Mouse (Mus musculus) stomach, embryonic 15.5 days (tissue): ENCODE results near the gene Cd28. TPM values are rescaled to one million over a fixed set of nuclear protein-coding genes. Genes with fewer than 3 reads are reported as not detected.
A peak's percentile ranks its signal among the peaks of the same experiment; 100 is the strongest.

Experiments
- ATAC-seq: fragments of 200-750 bp; cut with Nextera tagmentation; 2 replicates; pipeline ENCODE4 v1.8.0; 2017; ENCODE audit warnings: low read depth, moderate number of reproducible peaks, moderate TSS enrichment; ENCODE audit not compliant: insufficient read depth, low FRiP score
- H3K27ac ChIP-seq: fragments of 300-500 bp; sonication (generic); 2 replicates; pipeline ENCODE4 v1.5.1; 2015; ENCODE audit warnings: mild to moderate bottlenecking, inconsistent platforms
- H3K27me3 ChIP-seq: fragments of 300-500 bp; sonication (generic); replicated peaks from 2 replicates; pipeline ENCODE4 v1.6.1; 2015; ENCODE audit warnings: inconsistent platforms
- H3K36me3 ChIP-seq: fragments of 300-500 bp; sonication (generic); 2 replicates; pipeline ENCODE4 v1.6.1; 2015; ENCODE audit warnings: inconsistent platforms
- H3K4me1 ChIP-seq: fragments of 300-500 bp; sonication (generic); 2 replicates; pipeline ENCODE4 v1.6.1; 2015; ENCODE audit warnings: inconsistent platforms
- H3K4me2 ChIP-seq: fragments of 300-500 bp; sonication (generic); 2 replicates; pipeline ENCODE4 v1.6.1; 2015; ENCODE audit warnings: mild to moderate bottlenecking, inconsistent platforms
- H3K4me3 ChIP-seq: fragments of 300-500 bp; sonication (generic); replicated peaks from 2 replicates; pipeline ENCODE4 v1.5.1; 2015; ENCODE audit warnings: inconsistent platforms
- H3K9ac ChIP-seq: fragments of 300-500 bp; sonication (generic); 2 replicates; pipeline ENCODE4 v1.6.1; 2015; ENCODE audit warnings: inconsistent platforms
- H3K9me3 ChIP-seq: fragments of 300-500 bp; sonication (generic); 2 replicates; pipeline ENCODE4 v1.6.1; 2016; ENCODE audit warnings: inconsistent platforms
- WGBS: fragments of 180-500 bp; shearing (Covaris S2); methylation state at CpG from one replicate; pipeline ENCODE4 v1.1.7; 2015; 5-methylcytosine and 5-hydroxymethylcytosine counted together
- polyA plus RNA-seq: library from polyadenylated mRNA; unstranded; fragments of >200 nt; fragmentation: Nextera tagmentation; extraction: Ambion mirVana; gene quantifications from 2 replicates; pipeline ENCODE4 v1.2.1, GENCODE M21; 2015

The Cd28 gene
- polyA plus RNA-seq: 0.18 and 0.27 TPM in 2 replicates

GRCm38 (mm10) chr1:60716567-60716966 lies at the start of gene Cd28:
Gene Cd28 (plus strand): TSS chr1:60716800.
- 82% methylated on average over 5 of the region's 5 CpGs for WGBS
- peak within 1 kb of the TSS; percentile 23 for H3K27ac ChIP-seq

GRCm38 (mm10) chr1:60667873-60668616 lies 48.6 kb upstream of the Cd28 start:
- no peaks in the 10 kb centered on the region for H3K4me1 ChIP-seq
- 45% methylated on average over 17 of the region's 17 CpGs for WGBS
- no peaks in the 10 kb centered on the region for H3K27me3 ChIP-seq
- no peak overlapping the region; the same call in 1 of the 2 replicates for H3K4me3 ChIP-seq
- H3K9ac ChIP-seq: no peak overlapping the region
- peak overlapping the region; percentile 30 for H3K4me2 ChIP-seq
- H3K9me3 ChIP-seq: no peaks in the 10 kb centered on the region
- H3K36me3 ChIP-seq: no peaks in the 10 kb centered on the region
- H3K27ac ChIP-seq: no peak overlapping the region
- no peak for ATAC-seq

More at GRCm38 (mm10) chr1:60716567-60716966, at the start of gene Cd28:
- Histone ChIP-seq H3K4me1 (0 out of 2 replicates have a peak, but pooled peaks cover 5% of the 10 kb centered on the region), H3K4me3 (no peak within 1 kb of the TSS), H3K9me3 (no peaks in the 10 kb centered on the region), H3K9ac (no peak within 1 kb of the TSS), H3K27me3 (no peaks in the 10 kb centered on the region), H3K4me2 (no peak within 1 kb of the TSS), H3K36me3 (no peaks in the 10 kb centered on the region)
- no peak for ATAC-seq

- no peak overlapping the region for H3K4me2 ChIP-seq
- ATAC-seq: peak; percentile 66
- 49% methylated on average over 9 of the region's 9 CpGs for WGBS
These were observed 47.6 kb upstream of the Cd28 start for GRCm38 (mm10) chr1:60669048-60669447.

GRCm38 (mm10) chr1:60669664-60670063 lies 46.9 kb upstream of the Cd28 start:
- no peak for ATAC-seq
- no peaks in the 10 kb centered on the region for H3K27me3 ChIP-seq
- H3K27ac ChIP-seq: no peak overlapping the region
- WGBS: 90% methylated on average over 2 of the region's 2 CpGs
- no peak overlapping the region for H3K4me2 ChIP-seq
- no peak overlapping the region for H3K9ac ChIP-seq
- no peaks in the 10 kb centered on the region for H3K4me1 ChIP-seq
- H3K9me3 ChIP-seq: no peaks in the 10 kb centered on the region
- no peaks in the 10 kb centered on the region for H3K36me3 ChIP-seq
- no peak overlapping the region for H3K4me3 ChIP-seq

More at GRCm38 (mm10) chr1:60669048-60669447, 47.6 kb upstream of the Cd28 start:
- Histone ChIP-seq H3K27ac (no peak overlapping the region), H3K36me3 (no peaks in the 10 kb centered on the region), H3K9me3 (no peaks in the 10 kb centered on the region), H3K4me3 (no peak overlapping the region), H3K4me1 (no peaks in the 10 kb centered on the region), H3K27me3 (no peaks in the 10 kb centered on the region), H3K9ac (no peak overlapping the region)

GRCm38 (mm10) chr1:60670172-60670571 lies 46.4 kb upstream of the Cd28 start:
- no peaks in the 10 kb centered on the region for H3K27me3 ChIP-seq
- ATAC-seq: no peak
- WGBS: 79% methylated on average over 5 of the region's 5 CpGs

GRCm38 (mm10) chr1:60683766-60684165 lies 32.8 kb upstream of the Cd28 start:
- H3K27me3 ChIP-seq: no peaks in the 10 kb centered on the region
- H3K4me1 ChIP-seq: no peaks in the 10 kb centered on the region
- H3K9ac ChIP-seq: no peak overlapping the region
- no peak overlapping the region for H3K27ac ChIP-seq
- 79% methylated on average over 4 of the region's 4 CpGs for WGBS
- H3K36me3 ChIP-seq: no peaks in the 10 kb centered on the region
- no peak for ATAC-seq
- no peak overlapping the region for H3K4me2 ChIP-seq
- no peaks in the 10 kb centered on the region for H3K9me3 ChIP-seq
- H3K4me3 ChIP-seq: no peak overlapping the region

More at GRCm38 (mm10) chr1:60670172-60670571, 46.4 kb upstream of the Cd28 start:
- H3K36me3 ChIP-seq: no peaks in the 10 kb centered on the region
- no peak overlapping the region for H3K27ac ChIP-seq
- no peaks in the 10 kb centered on the region for H3K4me1 ChIP-seq
- H3K4me3 ChIP-seq: no peak overlapping the region
- H3K4me2 ChIP-seq: no peak overlapping the region
- no peak overlapping the region for H3K9ac ChIP-seq
- no peaks in the 10 kb centered on the region for H3K9me3 ChIP-seq

- WGBS: 76% methylated on average over 3 of the region's 3 CpGs
- Histone ChIP-seq H3K4me3 (no peak overlapping the region), H3K9ac (no peak overlapping the region), H3K9me3 (no peaks in the 10 kb centered on the region), H3K27me3 (no peaks in the 10 kb centered on the region), H3K4me1 (no peaks in the 10 kb centered on the region), H3K4me2 (no peak overlapping the region), H3K27ac (no peak overlapping the region), H3K36me3 (no peaks in the 10 kb centered on the region)
- no peak for ATAC-seq
These were observed 20.3 kb upstream of the Cd28 start for GRCm38 (mm10) chr1:60696115-60696895.

- no peak overlapping the region for H3K27ac ChIP-seq
- WGBS: 61% methylated on average over 2 of the region's 2 CpGs
- ATAC-seq: no peak
These were observed 14.0 kb upstream of the Cd28 start for GRCm38 (mm10) chr1:60702641-60703040.

GRCm38 (mm10) chr1:60713238-60713637 lies 3.4 kb upstream of the Cd28 start:
- H3K9ac ChIP-seq: no peak overlapping the region
- ATAC-seq: no peak
- WGBS: 80% methylated on average over 3 of the region's 3 CpGs
- no peaks in the 10 kb centered on the region for H3K36me3 ChIP-seq
- H3K4me3 ChIP-seq: no peak overlapping the region
- H3K27ac ChIP-seq: no peak overlapping the region
- H3K4me2 ChIP-seq: no peak overlapping the region
- 0 out of 2 replicates have a peak, but pooled peaks cover 5% of the 10 kb centered on the region for H3K4me1 ChIP-seq
- no peaks in the 10 kb centered on the region for H3K27me3 ChIP-seq
- H3K9me3 ChIP-seq: no peaks in the 10 kb centered on the region

More at GRCm38 (mm10) chr1:60702641-60703040, 14.0 kb upstream of the Cd28 start:
- Histone ChIP-seq H3K9ac (no peak overlapping the region), H3K4me1 (no peaks in the 10 kb centered on the region), H3K36me3 (no peaks in the 10 kb centered on the region), H3K27me3 (no peaks in the 10 kb centered on the region), H3K4me3 (no peak overlapping the region), H3K9me3 (no peaks in the 10 kb centered on the region), H3K4me2 (no peak overlapping the region)

- ATAC-seq: no peak
- WGBS: 32% methylated on average over 8 of the region's 8 CpGs
- peak overlapping the region; percentile 23 for H3K27ac ChIP-seq
These were observed 876 bp upstream of the Cd28 start for GRCm38 (mm10) chr1:60715651-60716196.

GRCm38 (mm10) chr1:60718580-60718979 lies 2.0 kb downstream of the Cd28 start:
- no peaks in the 10 kb centered on the region for H3K27me3 ChIP-seq
- H3K27ac ChIP-seq: no peak overlapping the region
- H3K9ac ChIP-seq: no peak overlapping the region
- WGBS: 55% methylated on average over 4 of the region's 4 CpGs
- 0 out of 2 replicates have a peak, but pooled peaks cover 5% of the 10 kb centered on the region for H3K4me1 ChIP-seq
- no peaks in the 10 kb centered on the region for H3K36me3 ChIP-seq
- no peak overlapping the region for H3K4me2 ChIP-seq
- ATAC-seq: no peak
- no peak overlapping the region for H3K4me3 ChIP-seq
- H3K9me3 ChIP-seq: no peaks in the 10 kb centered on the region

More at GRCm38 (mm10) chr1:60715651-60716196, 876 bp upstream of the Cd28 start:
- H3K36me3 ChIP-seq: no peaks in the 10 kb centered on the region
- no peaks in the 10 kb centered on the region for H3K27me3 ChIP-seq
- H3K4me1 ChIP-seq: 0 out of 2 replicates have a peak, but pooled peaks cover 5% of the 10 kb centered on the region
- H3K9ac ChIP-seq: no peak overlapping the region
- H3K4me2 ChIP-seq: no peak overlapping the region
- H3K9me3 ChIP-seq: no peaks in the 10 kb centered on the region
- H3K4me3 ChIP-seq: no peak overlapping the region

GRCm38 (mm10) chr1:60723555-60723954 lies 7.0 kb downstream of the Cd28 start:
- no peak for ATAC-seq
- Histone ChIP-seq H3K27me3 (no peaks in the 10 kb centered on the region), H3K36me3 (no peaks in the 10 kb centered on the region), H3K9ac (no peak overlapping the region), H3K4me3 (no peak overlapping the region), H3K27ac (no peak overlapping the region), H3K4me2 (no peak overlapping the region), H3K9me3 (no peaks in the 10 kb centered on the region), H3K4me1 (no peaks in the 10 kb centered on the region)
- WGBS: 75% methylated on average over 3 of the region's 3 CpGs
